Mouse (Mus musculus) kidney, embryonic 16.5 days (tissue): ENCODE results near the gene Timm8a2. TPM values are rescaled to one million over a fixed set of nuclear protein-coding genes. Genes with fewer than 3 reads are reported as not detected.

Source experiments
- ATAC-seq: fragments of 200-750 bp; cut with Nextera tagmentation; 2 replicates; pipeline ENCODE4 v1.8.0; 2017; ENCODE audit warnings: moderate TSS enrichment; ENCODE audit not compliant: low FRiP score, low TSS enrichment
- H3K27ac ChIP-seq: fragments of 300-500 bp; sonication (generic); 2 replicates; pipeline ENCODE4 v1.5.1; 2014; ENCODE audit warnings: low read length
- H3K27me3 ChIP-seq: fragments of 300-500 bp; sonication (generic); 2 replicates; pipeline ENCODE4 v1.6.1; 2014; ENCODE audit warnings: low read length, control low read depth, mixed read lengths; ENCODE audit not compliant: insufficient read depth
- H3K36me3 ChIP-seq: fragments of 300-500 bp; sonication (generic); 2 replicates; pipeline ENCODE4 v1.6.1; 2014; ENCODE audit warnings: low read length, control low read depth, mixed read lengths; ENCODE audit not compliant: insufficient read depth
- H3K4me1 ChIP-seq: fragments of 300-500 bp; sonication (generic); 2 replicates; pipeline ENCODE4 v1.6.1; 2014; ENCODE audit warnings: low read length, control low read depth, mixed read lengths; ENCODE audit not compliant: insufficient read depth
- H3K4me2 ChIP-seq: fragments of 300-500 bp; sonication (generic); replicated peaks from 2 replicates; pipeline ENCODE4 v1.6.1; 2014; ENCODE audit warnings: low read depth, low read length
- H3K4me3 ChIP-seq: fragments of 300-500 bp; sonication (generic); 2 replicates; pipeline ENCODE4 v1.5.1; 2014; ENCODE audit warnings: mild to moderate bottlenecking, low read length
- H3K9ac ChIP-seq: fragments of 300-500 bp; sonication (generic); replicated peaks from 2 replicates; pipeline ENCODE4 v1.6.1; 2014; ENCODE audit warnings: low read length
- H3K9me3 ChIP-seq: fragments of 300-500 bp; sonication (generic); 2 replicates; pipeline ENCODE4 v1.6.1; 2016; ENCODE audit warnings: low read length, control low read depth
- WGBS: fragments of 180-500 bp; shearing (Covaris S2); extraction: QIAGEN DNeasy Blood & Tissue Kit; methylation state at CpG from one replicate; pipeline ENCODE4 v1.1.7; 2014; 5-methylcytosine and 5-hydroxymethylcytosine counted together
- polyA plus RNA-seq: library from polyadenylated mRNA; unstranded; fragments of >200 nt; fragmentation: Nextera tagmentation; extraction: Ambion mirVana; gene quantifications from 2 replicates; pipeline ENCODE4 v1.2.1, GENCODE M21; 2015

The Timm8a2 gene
- polyA plus RNA-seq, 1 experiment from 2014 or later, result not detected

DNA sequence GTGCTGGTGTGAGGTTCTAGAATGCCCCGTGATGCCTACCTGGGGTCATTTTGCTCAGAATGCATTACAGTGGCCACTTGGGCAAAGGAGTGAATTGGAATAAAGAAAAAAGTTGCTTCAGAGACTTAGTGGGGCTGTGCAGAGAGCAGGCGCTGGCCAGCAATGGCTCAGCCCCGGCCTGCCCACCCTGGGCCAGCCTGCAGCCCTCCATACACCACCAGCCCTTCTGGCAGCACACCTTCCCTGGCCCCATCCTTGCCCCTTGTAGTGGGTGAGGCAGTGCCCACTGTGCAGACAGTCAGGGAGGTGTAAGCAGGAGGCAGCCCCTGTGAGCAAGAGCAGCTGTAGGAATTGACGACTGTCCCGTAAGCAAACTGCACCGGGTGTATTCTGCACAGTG is 13.9 kb upstream of the Timm8a2 start:
- Histone ChIP-seq H3K27me3 (no peaks in the 10 kb centered on the region), H3K27ac (no peak overlapping the region), H3K9me3 (no peaks in the 10 kb centered on the region), H3K9ac (no peak overlapping the region), H3K4me1 (no peaks in the 10 kb centered on the region), H3K4me3 (no peak overlapping the region), H3K4me2 (no peak overlapping the region), H3K36me3 (peaks cover 5% of the 10 kb centered on the region; the same call in 1 of the 2 replicates)
- WGBS, result 91% methylated on average over 6 of the region's 6 CpGs
- ATAC-seq, result no peak

GRCm38 (mm10) chr14:122023054-122023453 is 11.4 kb upstream of the Timm8a2 start:
- Histone ChIP-seq H3K4me2 (no peak overlapping the region), H3K36me3 (peaks cover 5% of the 10 kb centered on the region; the same call in 1 of the 2 replicates), H3K4me1 (no peaks in the 10 kb centered on the region), H3K27ac (no peak overlapping the region), H3K4me3 (no peak overlapping the region), H3K27me3 (no peaks in the 10 kb centered on the region), H3K9ac (no peak overlapping the region), H3K9me3 (no peaks in the 10 kb centered on the region)
- WGBS, result 62% methylated on average over 1 of the region's 1 CpGs
- no peak for ATAC-seq

GRCm38 (mm10) chr14:122023928-122024327 is 10.5 kb upstream of the Timm8a2 start:
- Histone ChIP-seq H3K4me2 (no peak overlapping the region), H3K9me3 (no peaks in the 10 kb centered on the region), H3K4me1 (no peaks in the 10 kb centered on the region), H3K4me3 (no peak overlapping the region), H3K9ac (no peak overlapping the region), H3K27me3 (no peaks in the 10 kb centered on the region), H3K27ac (no peak overlapping the region), H3K36me3 (peaks cover 5% of the 10 kb centered on the region; the same call in 1 of the 2 replicates)
- ATAC-seq, result no peak

GRCm38 (mm10) chr14:122028926-122029745 is 5.3 kb upstream of the Timm8a2 start:
- no peaks in the 10 kb centered on the region for H3K4me1 ChIP-seq
- no peaks in the 10 kb centered on the region for H3K36me3 ChIP-seq
- ATAC-seq, result no peak
- H3K9me3 ChIP-seq, result no peaks in the 10 kb centered on the region
- no peak overlapping the region for H3K4me2 ChIP-seq
- 83% methylated on average over 11 of the region's 11 CpGs for WGBS
- H3K27ac ChIP-seq, result no peak overlapping the region
- H3K27me3 ChIP-seq, result no peaks in the 10 kb centered on the region
- no peak overlapping the region for H3K9ac ChIP-seq
- H3K4me3 ChIP-seq, result no peak overlapping the region

GRCm38 (mm10) chr14:122029851-122030250 is 4.6 kb upstream of the Timm8a2 start:
- Histone ChIP-seq H3K36me3 (no peaks in the 10 kb centered on the region), H3K27me3 (no peaks in the 10 kb centered on the region), H3K4me2 (no peak overlapping the region), H3K4me1 (no peaks in the 10 kb centered on the region), H3K9me3 (no peaks in the 10 kb centered on the region), H3K27ac (no peak overlapping the region), H3K9ac (no peak overlapping the region), H3K4me3 (no peak overlapping the region)
- WGBS, result 76% methylated on average over 4 of the region's 4 CpGs
- no peak for ATAC-seq

DNA sequence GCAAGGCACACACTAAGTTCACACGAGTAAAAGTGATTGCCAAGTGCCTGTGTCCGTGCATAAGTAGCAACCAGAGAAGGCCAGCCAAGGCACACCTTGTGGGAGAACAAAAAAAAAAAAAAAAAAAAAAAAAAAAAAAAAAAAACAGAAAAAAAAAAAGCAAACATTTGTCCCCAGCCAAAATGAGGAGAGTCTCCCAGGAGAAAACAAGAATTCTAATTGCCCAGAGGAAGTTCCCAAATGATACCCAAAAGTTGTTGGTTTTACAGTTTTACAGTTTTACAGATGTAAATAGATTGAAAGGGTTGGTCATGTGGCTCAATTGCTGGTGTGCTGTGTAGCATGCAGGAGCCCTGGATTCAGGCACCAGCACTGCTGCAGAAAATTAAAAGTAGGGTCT is 2.4 kb upstream of the Timm8a2 start:
- Histone ChIP-seq H3K9me3 (no peaks in the 10 kb centered on the region), H3K27me3 (no peaks in the 10 kb centered on the region), H3K4me3 (no peak overlapping the region), H3K27ac (no peak overlapping the region), H3K36me3 (no peaks in the 10 kb centered on the region), H3K9ac (no peak overlapping the region), H3K4me1 (no peaks in the 10 kb centered on the region), H3K4me2 (no peak overlapping the region)
- no peak for ATAC-seq
- 82% methylated on average over 2 of the region's 2 CpGs for WGBS

- Histone ChIP-seq H3K9ac (no peak overlapping the region), H3K36me3 (no peaks in the 10 kb centered on the region), H3K9me3 (no peaks in the 10 kb centered on the region), H3K4me1 (no peaks in the 10 kb centered on the region), H3K27ac (no peak overlapping the region), H3K27me3 (no peaks in the 10 kb centered on the region), H3K4me2 (no peak overlapping the region), H3K4me3 (no peak overlapping the region)
- 100% methylated on average over 1 of the region's 1 CpGs for WGBS
- ATAC-seq, result no peak
Observed at GRCm38 (mm10) chr14:122035181-122035580, 707 bp downstream of the Timm8a2 start.

DNA sequence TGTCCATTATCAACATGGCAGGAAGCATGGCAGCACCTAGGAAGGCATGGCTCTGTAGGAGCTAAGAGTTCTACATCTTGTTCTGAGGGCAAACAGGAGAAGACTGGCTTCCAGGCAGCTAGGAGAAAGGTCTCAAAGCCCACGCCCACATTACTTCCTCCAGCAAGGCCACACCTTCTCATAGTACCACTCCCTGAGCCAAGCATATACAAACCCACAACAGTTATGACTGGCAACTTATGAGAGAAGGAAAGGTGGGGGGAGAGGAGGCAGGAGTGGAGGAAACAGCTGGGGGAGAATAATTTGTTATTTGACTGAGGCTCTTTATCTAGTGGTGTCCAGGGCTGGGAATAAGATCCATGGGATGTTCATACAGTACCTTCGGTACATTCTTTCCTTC is 1.4 kb downstream of the Timm8a2 start:
- Histone ChIP-seq H3K4me2 (no peak overlapping the region), H3K9me3 (no peaks in the 10 kb centered on the region), H3K4me1 (no peaks in the 10 kb centered on the region), H3K27me3 (no peaks in the 10 kb centered on the region), H3K27ac (no peak overlapping the region), H3K4me3 (no peak overlapping the region), H3K9ac (no peak overlapping the region), H3K36me3 (no peaks in the 10 kb centered on the region)
- no peak for ATAC-seq
- WGBS, result 86% methylated on average over 2 of the region's 2 CpGs

DNA sequence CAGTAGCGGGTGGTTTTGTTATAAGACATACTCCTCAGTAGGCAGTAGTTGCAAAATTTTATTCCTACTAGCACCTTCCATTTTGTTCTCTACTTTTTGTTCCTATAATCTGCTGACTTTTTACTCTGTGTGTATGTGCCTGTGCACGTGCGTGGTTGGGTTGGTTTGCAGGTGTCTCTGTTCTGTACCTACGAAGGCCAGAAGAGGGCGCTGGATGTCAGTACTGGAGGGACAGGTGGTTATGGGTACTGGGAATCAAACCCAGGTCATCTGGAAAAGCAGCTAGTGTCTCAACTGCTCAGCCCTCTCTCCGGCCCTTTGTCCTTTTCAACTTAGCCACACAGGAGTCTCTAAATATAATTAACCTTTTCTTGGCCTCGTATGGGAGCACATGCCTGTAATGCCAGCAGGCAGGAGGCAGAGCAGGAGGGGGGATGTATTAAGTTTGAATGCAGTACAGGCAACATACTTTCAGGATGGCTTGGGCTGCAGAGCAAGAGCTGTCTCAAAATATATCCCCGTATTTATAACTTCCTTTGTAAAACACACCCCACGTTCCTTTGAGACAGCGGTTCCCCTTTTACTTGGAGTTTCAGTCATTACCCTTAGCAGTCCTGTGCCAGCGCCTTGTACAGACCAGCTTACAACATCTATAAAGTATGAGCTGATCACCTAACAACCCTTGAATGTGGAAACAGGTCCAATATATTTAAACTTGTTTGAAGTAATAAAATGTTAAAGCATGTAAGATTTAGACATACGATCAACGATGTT is 4.6 kb downstream of the Timm8a2 start:
- no peak overlapping the region for H3K4me3 ChIP-seq
- no peaks in the 10 kb centered on the region for H3K9me3 ChIP-seq
- WGBS, result 82% methylated on average over 13 of the region's 13 CpGs
- H3K27me3 ChIP-seq, result no peaks in the 10 kb centered on the region
- H3K9ac ChIP-seq, result no peak overlapping the region
- H3K4me1 ChIP-seq, result no peaks in the 10 kb centered on the region
- ATAC-seq, result no peak
- no peaks in the 10 kb centered on the region for H3K36me3 ChIP-seq
- H3K27ac ChIP-seq, result no peak overlapping the region
- no peak overlapping the region for H3K4me2 ChIP-seq

DNA sequence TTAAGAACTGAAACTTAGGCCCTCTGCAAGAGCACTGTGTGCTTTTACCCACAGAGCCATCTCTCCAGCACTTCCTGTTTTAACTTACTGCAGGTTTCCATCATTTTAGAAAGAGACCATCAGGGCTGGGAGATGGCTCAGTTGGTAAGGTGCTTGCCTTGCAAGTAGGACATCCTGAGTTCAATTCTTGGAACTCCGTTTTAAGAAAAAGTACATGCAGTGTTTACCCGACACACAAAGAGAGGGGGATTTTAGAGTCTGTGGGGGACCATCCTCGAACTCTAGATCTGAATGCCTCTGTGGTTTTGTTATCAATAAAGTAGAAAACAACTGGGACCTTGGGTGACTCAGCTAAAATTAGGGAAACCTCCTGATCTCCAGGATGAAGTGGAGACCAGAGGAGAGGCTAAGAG is 6.9 kb downstream of the Timm8a2 start:
- H3K4me1 ChIP-seq, result no peaks in the 10 kb centered on the region
- no peaks in the 10 kb centered on the region for H3K36me3 ChIP-seq
- no peaks in the 10 kb centered on the region for H3K9me3 ChIP-seq
- no peak overlapping the region for H3K4me3 ChIP-seq
- ATAC-seq, result no peak
- H3K9ac ChIP-seq, result no peak overlapping the region
- WGBS, result 90% methylated on average over 3 of the region's 3 CpGs
- no peak overlapping the region for H3K27ac ChIP-seq
- no peak overlapping the region for H3K4me2 ChIP-seq
- H3K27me3 ChIP-seq, result no peaks in the 10 kb centered on the region
